Mouse (Mus musculus) neural tube, embryonic 15.5 days (tissue): Measurements from ENCODE around the gene Alkbh7. TPM values are rescaled to one million over a fixed set of nuclear protein-coding genes. Genes with fewer than 3 reads are reported as not detected.

ENCODE experiments used
- ATAC-seq: fragments of 200-750 bp; cut with Nextera tagmentation; 2 replicates; pipeline ENCODE4 v1.8.0; 2017; ENCODE audit warnings: mild to moderate bottlenecking, moderate TSS enrichment, moderate library complexity; ENCODE audit not compliant: low FRiP score
- H3K27ac ChIP-seq: fragments of 300-500 bp; sonication (generic); replicated peaks from 2 replicates; pipeline ENCODE4 v1.5.1; 2015; ENCODE audit warnings: mild to moderate bottlenecking, inconsistent platforms
- H3K27me3 ChIP-seq: fragments of 300-500 bp; sonication (generic); replicated peaks from 2 replicates; pipeline ENCODE4 v1.6.1; 2015; ENCODE audit warnings: inconsistent platforms
- H3K36me3 ChIP-seq: fragments of 300-500 bp; sonication (generic); 2 replicates; pipeline ENCODE4 v1.6.1; 2015; ENCODE audit warnings: inconsistent platforms
- H3K4me1 ChIP-seq: fragments of 300-500 bp; sonication (generic); 2 replicates; pipeline ENCODE4 v1.6.1; 2015; ENCODE audit warnings: inconsistent platforms
- H3K4me2 ChIP-seq: fragments of 300-500 bp; sonication (generic); 2 replicates; pipeline ENCODE4 v1.6.1; 2015; ENCODE audit warnings: inconsistent platforms, mild to moderate bottlenecking, moderate library complexity
- H3K4me3 ChIP-seq: fragments of 300-500 bp; sonication (generic); replicated peaks from 2 replicates; pipeline ENCODE4 v1.5.1; 2015; ENCODE audit warnings: mild to moderate bottlenecking, inconsistent platforms
- H3K9ac ChIP-seq: fragments of 300-500 bp; sonication (generic); replicated peaks from 2 replicates; pipeline ENCODE4 v1.6.1; 2015; ENCODE audit warnings: mild to moderate bottlenecking, inconsistent platforms
- H3K9me3 ChIP-seq: fragments of 300-500 bp; sonication (generic); replicated peaks from 2 replicates; pipeline ENCODE4 v1.6.1; 2016; ENCODE audit warnings: inconsistent platforms
- WGBS: fragments of 180-500 bp; shearing (Covaris S2); methylation state at CpG from one replicate; pipeline ENCODE4 v1.1.7; 2015; ENCODE audit warnings: mixed read lengths; 5-methylcytosine and 5-hydroxymethylcytosine counted together
- polyA plus RNA-seq: library from polyadenylated mRNA; unstranded; fragments of >200 nt; fragmentation: Nextera tagmentation; extraction: Ambion mirVana; gene quantifications from 2 replicates; pipeline ENCODE4 v1.2.1, GENCODE M21; 2015

The Alkbh7 gene
- polyA plus RNA-seq, 1 experiment from 2014 or later = 59.4 TPM

GRCm38 (mm10) chr17:56973956-56974707, 23.0 kb upstream of the Alkbh7 start:
- H3K4me2 ChIP-seq = no peak overlapping the region
- ATAC-seq = no peak
- H3K4me1 ChIP-seq = no peaks in the 10 kb centered on the region
- no peaks in the 10 kb centered on the region for H3K27me3 ChIP-seq
- H3K9ac ChIP-seq = no peak overlapping the region
- WGBS = 61% methylated on average over 13 of the region's 14 CpGs
- no peaks in the 10 kb centered on the region for H3K36me3 ChIP-seq
- no peak overlapping the region for H3K4me3 ChIP-seq
- H3K27ac ChIP-seq = no peak overlapping the region
- no peaks in the 10 kb centered on the region for H3K9me3 ChIP-seq

GRCm38 (mm10) chr17:56974708-56975240, 22.4 kb upstream of the Alkbh7 start:
- no peaks in the 10 kb centered on the region for H3K27me3 ChIP-seq
- H3K9ac ChIP-seq = no peak overlapping the region
- no peak overlapping the region for H3K27ac ChIP-seq
- H3K9me3 ChIP-seq = no peaks in the 10 kb centered on the region
- 82% methylated on average over 5 of the region's 5 CpGs for WGBS
- no peak overlapping the region for H3K4me3 ChIP-seq
- no peak overlapping the region for H3K4me2 ChIP-seq
- ATAC-seq = no peak
- H3K36me3 ChIP-seq = no peaks in the 10 kb centered on the region
- H3K4me1 ChIP-seq = no peaks in the 10 kb centered on the region

GRCm38 (mm10) chr17:56975391-56975790, 21.7 kb upstream of the Alkbh7 start:
- WGBS = 84% methylated on average over 3 of the region's 3 CpGs
- no peaks in the 10 kb centered on the region for H3K4me1 ChIP-seq
- ATAC-seq = no peak

GRCm38 (mm10) chr17:56976531-56977390, 20.4 kb upstream of the Alkbh7 start:
- Histone ChIP-seq H3K4me2 (no peak overlapping the region), H3K9me3 (no peaks in the 10 kb centered on the region), H3K27me3 (no peaks in the 10 kb centered on the region), H3K9ac (no peak overlapping the region), H3K4me3 (no peak overlapping the region), H3K36me3 (no peaks in the 10 kb centered on the region), H3K27ac (no peak overlapping the region), H3K4me1 (no peaks in the 10 kb centered on the region)
- WGBS = 85% methylated on average over 8 of the region's 8 CpGs
- ATAC-seq = no peak

More at GRCm38 (mm10) chr17:56975391-56975790, 21.7 kb upstream of the Alkbh7 start:
- Histone ChIP-seq H3K27me3 (no peaks in the 10 kb centered on the region), H3K9ac (no peak overlapping the region), H3K4me2 (no peak overlapping the region), H3K4me3 (no peak overlapping the region), H3K9me3 (no peaks in the 10 kb centered on the region), H3K27ac (no peak overlapping the region), H3K36me3 (no peaks in the 10 kb centered on the region)

GRCm38 (mm10) chr17:56979524-56979923, 17.6 kb upstream of the Alkbh7 start:
- Histone ChIP-seq H3K9me3 (no peaks in the 10 kb centered on the region), H3K9ac (no peak overlapping the region), H3K4me1 (no peaks in the 10 kb centered on the region), H3K27ac (no peak overlapping the region), H3K4me2 (no peak overlapping the region), H3K27me3 (no peaks in the 10 kb centered on the region), H3K4me3 (no peak overlapping the region), H3K36me3 (no peaks in the 10 kb centered on the region)
- WGBS = 10% methylated on average over 7 of the region's 8 CpGs
- no peak for ATAC-seq

DNA sequence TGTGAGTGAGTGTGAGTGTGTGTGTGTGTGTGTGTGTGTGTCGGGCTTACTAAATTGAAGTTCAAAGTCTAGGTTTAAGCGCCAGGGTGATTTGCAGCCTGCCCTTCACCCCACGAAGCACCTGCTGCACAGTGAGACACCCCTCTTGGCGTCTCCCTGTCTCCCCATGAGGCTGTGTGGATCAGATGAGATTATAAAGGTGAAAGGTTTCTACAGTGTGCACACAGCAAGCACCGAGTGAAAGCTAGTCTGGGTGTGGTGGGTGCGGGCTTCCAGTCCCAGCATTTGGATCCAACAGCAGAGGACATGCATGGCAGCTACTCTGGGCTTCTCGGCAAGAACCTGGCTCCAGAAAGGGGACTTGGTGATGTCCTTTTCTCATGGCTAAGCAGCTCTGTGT, 16.1 kb upstream of the Alkbh7 start:
- no peaks in the 10 kb centered on the region for H3K36me3 ChIP-seq
- H3K9ac ChIP-seq = no peak overlapping the region
- H3K4me1 ChIP-seq = no peaks in the 10 kb centered on the region
- no peak overlapping the region for H3K27ac ChIP-seq
- no peak for ATAC-seq
- WGBS = 78% methylated on average over 7 of the region's 7 CpGs
- no peaks in the 10 kb centered on the region for H3K9me3 ChIP-seq
- H3K4me2 ChIP-seq = no peak overlapping the region
- no peak overlapping the region for H3K4me3 ChIP-seq
- no peaks in the 10 kb centered on the region for H3K27me3 ChIP-seq

DNA sequence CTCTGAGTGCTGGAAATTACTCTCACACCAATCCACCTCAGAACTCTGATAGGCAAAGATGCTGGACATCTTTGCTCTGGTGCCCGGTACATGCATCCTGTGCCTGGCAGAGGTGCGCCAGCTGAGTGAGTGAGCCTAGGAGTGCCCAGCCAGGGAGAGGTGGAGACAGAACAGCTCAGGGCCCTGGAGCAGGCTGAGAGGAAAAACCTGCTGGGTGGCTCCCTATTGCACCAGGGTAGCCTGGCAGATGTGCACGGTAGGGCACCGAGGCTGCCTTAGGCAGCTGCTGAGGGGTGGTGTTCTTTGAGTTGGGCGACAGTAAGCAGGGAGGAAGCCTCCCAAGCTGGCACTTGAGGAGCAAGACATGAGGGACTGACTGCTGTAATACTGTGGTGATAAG, 15.1 kb upstream of the Alkbh7 start, which contains the start of gene Acer1:
Gene Acer1, minus strand, starts transcription at position 114 of the 400 bp plus-strand sequence.
- ATAC-seq = no peak
- 87% methylated on average over 5 of the region's 5 CpGs for WGBS
- no peak within 1 kb of the TSS for H3K27ac ChIP-seq
- H3K4me2 ChIP-seq = no peak within 1 kb of the TSS
- no peaks in the 10 kb centered on the region for H3K27me3 ChIP-seq
- no peak within 1 kb of the TSS for H3K9ac ChIP-seq
- no peak within 1 kb of the TSS for H3K4me3 ChIP-seq
- no peaks in the 10 kb centered on the region for H3K9me3 ChIP-seq
- no peaks in the 10 kb centered on the region for H3K36me3 ChIP-seq
- no peaks in the 10 kb centered on the region for H3K4me1 ChIP-seq

- H3K4me3 ChIP-seq = no peak overlapping the region
- H3K4me1 ChIP-seq = peaks cover 2% of the 10 kb centered on the region; the same call in 1 of the 2 replicates
- no peak for ATAC-seq
- 83% methylated on average over 9 of the region's 9 CpGs for WGBS
- no peak overlapping the region for H3K4me2 ChIP-seq
- H3K27ac ChIP-seq = no peak overlapping the region
- H3K9ac ChIP-seq = no peak overlapping the region
- H3K9me3 ChIP-seq = no peaks in the 10 kb centered on the region
- H3K27me3 ChIP-seq = no peaks in the 10 kb centered on the region
- no peaks in the 10 kb centered on the region for H3K36me3 ChIP-seq
Measured at GRCm38 (mm10) chr17:56984886-56985285, 12.3 kb upstream of the Alkbh7 start.

GRCm38 (mm10) chr17:56985656-56986055, 11.5 kb upstream of the Alkbh7 start:
- Histone ChIP-seq H3K9me3 (no peaks in the 10 kb centered on the region), H3K36me3 (no peaks in the 10 kb centered on the region), H3K4me1 (peaks cover 2% of the 10 kb centered on the region; the same call in 1 of the 2 replicates), H3K9ac (no peak overlapping the region), H3K4me3 (no peak overlapping the region), H3K27ac (no peak overlapping the region), H3K4me2 (no peak overlapping the region), H3K27me3 (no peaks in the 10 kb centered on the region)
- ATAC-seq = no peak
- 61% methylated on average over 3 of the region's 3 CpGs for WGBS

GRCm38 (mm10) chr17:56986105-56986805, 10.9 kb upstream of the Alkbh7 start:
- ATAC-seq = no peak
- Histone ChIP-seq H3K27me3 (no peaks in the 10 kb centered on the region), H3K9ac (no peak overlapping the region), H3K9me3 (no peaks in the 10 kb centered on the region), H3K4me2 (no peak overlapping the region), H3K4me3 (no peak overlapping the region), H3K27ac (no peak overlapping the region), H3K36me3 (no peaks in the 10 kb centered on the region), H3K4me1 (peaks cover 8% of the 10 kb centered on the region)
- WGBS = 83% methylated on average over 3 of the region's 3 CpGs

DNA sequence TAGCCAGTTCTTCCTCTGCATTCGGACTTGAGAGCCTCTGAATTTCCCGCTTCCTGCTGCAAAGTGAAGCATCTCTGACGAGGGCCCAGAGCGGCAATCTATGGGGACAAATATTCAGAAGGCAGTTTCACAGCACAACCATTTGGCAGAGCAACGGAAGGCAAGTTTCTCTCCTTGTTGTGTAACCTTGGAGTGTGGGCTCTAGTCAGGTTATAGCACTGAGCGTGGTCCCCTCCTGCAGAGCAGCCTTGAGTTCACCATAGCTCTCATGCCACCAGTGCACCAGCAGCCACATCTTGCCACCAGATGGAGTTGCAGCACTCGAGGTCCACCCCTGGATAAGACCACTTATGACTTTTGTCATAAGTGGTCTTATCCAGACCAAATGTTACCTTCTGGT, 8.7 kb upstream of the Alkbh7 start:
- no peak overlapping the region for H3K4me2 ChIP-seq
- H3K36me3 ChIP-seq = peaks cover 13% of the 10 kb centered on the region
- H3K9me3 ChIP-seq = no peaks in the 10 kb centered on the region
- H3K4me3 ChIP-seq = no peak overlapping the region
- no peak for ATAC-seq
- H3K27ac ChIP-seq = no peak overlapping the region
- 86% methylated on average over 7 of the region's 7 CpGs for WGBS
- no peaks in the 10 kb centered on the region for H3K27me3 ChIP-seq
- H3K9ac ChIP-seq = no peak overlapping the region
- H3K4me1 ChIP-seq = peaks cover 22% of the 10 kb centered on the region
